Mouse (Mus musculus): ENCODE data around the gene Ptgdr2. TPM values are rescaled to one million over a fixed set of nuclear protein-coding genes. Genes with fewer than 3 reads are reported as not detected.

The Ptgdr2 gene
- not detected for total RNA-seq (2023)

GRCm38 (mm10) chr19:10937110-10937563, at the start of gene Ptgdr2:
TSS of gene Ptgdr2 (plus strand) at chr19:10937160.

DNA sequence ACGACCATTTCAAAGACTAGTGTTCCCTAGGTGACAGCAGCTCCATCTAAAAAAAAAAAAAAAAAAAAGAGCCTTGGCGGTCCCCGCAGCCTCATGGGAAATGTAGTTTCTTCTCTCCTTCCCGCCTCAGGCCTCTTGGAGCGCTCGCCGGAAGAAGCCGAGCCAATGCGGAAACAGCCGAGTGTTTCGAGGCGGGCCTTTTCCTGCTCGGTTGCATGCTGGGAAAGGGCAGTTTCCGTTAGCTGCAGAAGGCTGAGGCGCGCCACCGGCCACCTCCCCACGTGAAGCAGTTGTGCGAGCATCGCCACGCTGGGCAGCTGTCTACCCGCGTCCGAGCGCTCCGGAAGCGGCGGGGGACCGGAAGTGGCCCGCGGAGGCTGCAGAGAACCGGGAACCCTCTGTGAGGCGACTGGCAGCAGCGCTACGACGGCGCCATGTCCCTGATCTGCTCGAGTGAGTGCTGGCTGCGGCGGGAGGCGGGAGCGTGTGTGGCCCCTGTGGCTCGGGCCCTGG, 41.9 kb upstream of the Ptgdr2 start, which contains the start of gene Prpf19:
Gene Prpf19 (plus strand): TSS at position 216 of the 513 bp plus-strand sequence.

DNA sequence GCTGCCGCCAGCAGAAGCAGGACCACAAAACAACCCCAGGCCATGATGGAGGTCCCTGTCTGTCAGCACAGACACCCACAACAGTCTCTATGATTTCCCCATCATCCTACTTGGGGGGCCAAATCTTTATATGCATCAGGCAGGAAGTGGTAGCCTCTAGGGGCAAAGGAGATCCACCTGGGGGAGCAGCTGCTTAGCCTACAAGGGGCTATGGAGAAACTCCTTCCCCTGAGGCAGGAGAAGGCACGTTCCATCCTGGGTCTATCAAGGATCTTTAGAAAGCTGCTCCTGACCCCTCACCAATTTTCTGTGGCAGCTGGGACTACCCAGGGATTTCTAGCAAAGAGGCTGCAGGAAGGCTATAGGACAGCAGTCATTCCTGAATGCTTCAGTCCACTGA, 16.4 kb upstream of the Ptgdr2 start, which contains the start of gene Zp1:
Gene Zp1 (minus strand): TSS at position 101 of the 400 bp plus-strand sequence.

GRCm38 (mm10) chr19:10949112-10949511, 12.2 kb downstream of the Ptgdr2 start, which contains the start of gene Ccdc86:
TSS of gene Ccdc86 (minus strand) at chr19:10949266.

GRCm38 (mm10) chr19:10974238-10974865, 37.4 kb downstream of the Ptgdr2 start, which contains the start of gene Ms4a10:
TSS of gene Ms4a10 (minus strand) at chr19:10974670.

Other genes with a start within 250 kb of the Ptgdr2 start
- 10 to 100 TPM; 19.0 to 20.5 TPM for gene Vps37c, start 248.4 kb upstream of the Ptgdr2 start, total RNA-seq (2023)
- 1 to 10 TPM; 1.8 to 1.9 TPM for gene Cd5, start 198.2 kb upstream of the Ptgdr2 start, total RNA-seq (2023)
- gene Cd6, start 107.1 kb upstream of the Ptgdr2 start, total RNA-seq (2023), result 1 to 10 TPM in 1 of 2 experiments, not detected in 1; 1.2 TPM
- gene Slc15a3, start 97.4 kb upstream of the Ptgdr2 start, total RNA-seq (2023), result 10 to 100 TPM; 27.5 to 29.0 TPM
- gene Tmem132a, start 67.2 kb upstream of the Ptgdr2 start, total RNA-seq (2023), result under 1 TPM in 1 of 2 experiments, not detected in 1; 0.65 TPM
- 10 to 100 TPM; 26.1 to 30.0 TPM for gene Tmem109, start 55.2 kb upstream of the Ptgdr2 start, total RNA-seq (2023)
- 100 to 1,000 TPM; 122 to 135 TPM for gene Prpf19, start 41.9 kb upstream of the Ptgdr2 start, total RNA-seq (2023)
- not detected for gene Zp1, start 16.5 kb upstream of the Ptgdr2 start, total RNA-seq (2023)
- gene Ccdc86, start 12.1 kb downstream of the Ptgdr2 start, total RNA-seq (2023), result 10 to 100 TPM; 44.1 to 55.0 TPM
- not detected for gene Ms4a10, start 37.5 kb downstream of the Ptgdr2 start, total RNA-seq (2023)
- gene Ms4a15, start 56.1 kb downstream of the Ptgdr2 start, total RNA-seq (2023), result not detected
- gene Ms4a18, start 80.9 kb downstream of the Ptgdr2 start, total RNA-seq (2023), result not detected
- gene Ms4a8a, start 143.9 kb downstream of the Ptgdr2 start, total RNA-seq (2023), result not detected
- gene 1700017D01Rik, start 193.7 kb downstream of the Ptgdr2 start, total RNA-seq (2023), result not detected
- not detected for gene 1700025F22Rik, start 228.2 kb downstream of the Ptgdr2 start, total RNA-seq (2023)